Mouse (Mus musculus): ENCODE measurements around the gene Ccdc177.

GRCm38 (mm10) chr12:80790700-80791570, 30.4 kb upstream of the Ccdc177 start:
- TF ChIP-seq POLR2A (IDR thresholded peaks at IDR 0.05; ENCODE audit: extremely low read depth, insufficient read depth, low read length) (no peak), CTCF (IDR thresholded peaks at IDR 0.05; ENCODE audit: extremely low read depth, insufficient read depth, low read length) (no peak)
